Mouse (Mus musculus) C2C12 (cell line): ENCODE data around the gene Smap1.

Experiments
- CEBPB ChIP-seq: IDR thresholded peaks from one replicate; pipeline ENCODE4 v1.6.1; 2011; ENCODE audit warnings: low read depth, mild to moderate bottlenecking, control low read depth, moderate library complexity
- CTCF ChIP-seq: IDR thresholded peaks from one replicate; pipeline ENCODE4 v1.5.1; 2011; ENCODE audit not compliant: control insufficient read depth, insufficient read depth, insufficient read length
- FOSL1 ChIP-seq: IDR thresholded peaks from one replicate; pipeline ENCODE4 v1.8.0; 2011; ENCODE audit warnings: mild to moderate bottlenecking, low read length; ENCODE audit not compliant: poor library complexity, insufficient read depth, severe bottlenecking
- MAX ChIP-seq: IDR thresholded peaks from one replicate; pipeline ENCODE4 v1.6.1; 2011; ENCODE audit warnings: mild to moderate bottlenecking, control low read depth
- MYOD1 ChIP-seq: IDR thresholded peaks from one replicate; pipeline ENCODE4 v1.6.1; 2011; ENCODE audit warnings: low read depth; ENCODE audit not compliant: control insufficient read depth, insufficient read length
- MYOG ChIP-seq: IDR thresholded peaks from one replicate; pipeline ENCODE4 v1.6.1; 2011; ENCODE audit not compliant: control insufficient read depth, insufficient read length; ENCODE audit errors: extremely low read depth
- USF1 ChIP-seq: IDR thresholded peaks from one replicate; pipeline ENCODE4 v1.6.1; 2011; ENCODE audit warnings: low read depth, mild to moderate bottlenecking, control low read depth, moderate library complexity

DNA sequence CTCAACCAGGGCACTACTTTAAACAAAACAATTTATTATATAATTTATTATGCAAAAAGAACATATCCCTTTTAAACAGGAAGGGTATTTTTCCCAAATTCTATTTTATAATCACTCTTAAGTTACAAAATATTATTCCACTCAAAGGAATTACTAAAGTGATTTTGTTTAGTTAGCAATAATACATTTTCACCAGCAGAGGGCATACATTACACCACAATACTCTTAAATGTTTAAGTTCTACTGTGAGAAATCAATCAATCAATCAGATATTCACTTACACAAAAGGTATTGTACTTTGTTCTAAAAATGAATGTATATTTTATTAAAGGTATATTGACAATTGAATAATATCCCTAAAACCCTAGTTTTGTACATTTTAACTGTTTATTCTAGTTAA is 16.0 kb downstream of the Smap1 start:
- TF ChIP-seq CTCF = no peak
- no peak for TF ChIP-seq CEBPB
- no peak for TF ChIP-seq USF1
- TF ChIP-seq MYOD1 = no peak
- TF ChIP-seq MAX = no peak
- TF ChIP-seq FOSL1 = no peak
- no peak for TF ChIP-seq MYOG
